Mouse (Mus musculus): ENCODE data around the gene Lamtor2. TPM values are rescaled to one million over a fixed set of nuclear protein-coding genes. Genes with fewer than 3 reads are reported as not detected.

Gene Lamtor2
- polyA plus RNA-seq, 1 experiment from 2014 or later = 206 TPM

GRCm38 (mm10) chr3:88512896-88513545 lies 39.9 kb downstream of the Lamtor2 start:
- no peak overlapping the region for H3K9ac ChIP-seq
- H3K27ac ChIP-seq = no peak overlapping the region
- no peak for ATAC-seq (replicated peaks)
- WGBS = 44% methylated on average over 15 of the region's 15 CpGs
- no peak overlapping the region for H3K4me3 ChIP-seq
- H3K4me1 ChIP-seq = peaks cover 27% of the 10 kb centered on the region
- H3K36me3 ChIP-seq (replicated peaks) = no peaks in the 10 kb centered on the region
- H3K4me2 ChIP-seq = no peak overlapping the region
- no peaks in the 10 kb centered on the region for H3K27me3 ChIP-seq (replicated peaks)
- H3K9me3 ChIP-seq = no peaks in the 10 kb centered on the region

- no peaks in the 10 kb centered on the region for H3K27me3 ChIP-seq (replicated peaks)
- no peak overlapping the region for H3K9ac ChIP-seq
- peaks cover 27% of the 10 kb centered on the region for H3K4me1 ChIP-seq
- no peak overlapping the region for H3K4me3 ChIP-seq
- no peak for ATAC-seq (replicated peaks)
- no peak overlapping the region for H3K27ac ChIP-seq
- H3K9me3 ChIP-seq = no peaks in the 10 kb centered on the region
- WGBS = 37% methylated on average over 6 of the region's 6 CpGs
- no peaks in the 10 kb centered on the region for H3K36me3 ChIP-seq (replicated peaks)
- H3K4me2 ChIP-seq = no peak overlapping the region
Observed at GRCm38 (mm10) chr3:88512141-88512895, 40.6 kb downstream of the Lamtor2 start.

GRCm38 (mm10) chr3:88511559-88511958 lies 41.3 kb downstream of the Lamtor2 start:
- ATAC-seq (replicated peaks) = no peak
- no peaks in the 10 kb centered on the region for H3K36me3 ChIP-seq (replicated peaks)
- 51% methylated on average over 4 of the region's 4 CpGs for WGBS
- no peak overlapping the region for H3K9ac ChIP-seq
- H3K4me2 ChIP-seq = no peak overlapping the region
- H3K4me3 ChIP-seq = no peak overlapping the region
- no peak overlapping the region for H3K27ac ChIP-seq
- H3K9me3 ChIP-seq = no peaks in the 10 kb centered on the region
- H3K4me1 ChIP-seq = peaks cover 27% of the 10 kb centered on the region
- no peaks in the 10 kb centered on the region for H3K27me3 ChIP-seq (replicated peaks)

GRCm38 (mm10) chr3:88510421-88511289 lies 42.2 kb downstream of the Lamtor2 start:
- no peaks in the 10 kb centered on the region for H3K36me3 ChIP-seq (replicated peaks)
- no peaks in the 10 kb centered on the region for H3K9me3 ChIP-seq
- H3K27ac ChIP-seq = peak overlapping the region; percentile 87
- ATAC-seq (replicated peaks) = peak; percentile 7
- H3K4me3 ChIP-seq = peak overlapping the region; percentile 37
- peaks cover 27% of the 10 kb centered on the region for H3K4me1 ChIP-seq
- H3K9ac ChIP-seq = peak overlapping the region; percentile 45
- H3K4me2 ChIP-seq = peak overlapping the region; percentile 56
- WGBS = 51% methylated on average over 13 of the region's 13 CpGs
- H3K27me3 ChIP-seq (replicated peaks) = no peaks in the 10 kb centered on the region

GRCm38 (mm10) chr3:88509692-88510420 lies 43.0 kb downstream of the Lamtor2 start, which contains the start of gene Lmna:
TSS of gene Lmna (minus strand) at chr3:88509956.
- Histone ChIP-seq H3K9ac (peak within 1 kb of the TSS; percentile 45), H3K4me3 (peak within 1 kb of the TSS; percentile 37), H3K36me3 (replicated peaks) (no peaks in the 10 kb centered on the region), H3K27ac (peak within 1 kb of the TSS; percentile 87), H3K4me2 (peak within 1 kb of the TSS; percentile 56), H3K27me3 (replicated peaks) (0 out of 2 replicates have a peak, but pooled peaks cover 1% of the 10 kb centered on the region), H3K4me1 (peaks cover 27% of the 10 kb centered on the region), H3K9me3 (no peaks in the 10 kb centered on the region)
- WGBS = 1% methylated on average over 31 of the region's 31 CpGs
- peak; percentile 96 for ATAC-seq (replicated peaks)

- H3K27me3 ChIP-seq (replicated peaks) = 0 out of 2 replicates have a peak, but pooled peaks cover 3% of the 10 kb centered on the region
- peak overlapping the region; percentile 56 for H3K4me2 ChIP-seq
- no peaks in the 10 kb centered on the region for H3K9me3 ChIP-seq
- peak overlapping the region; percentile 37 for H3K4me3 ChIP-seq
- WGBS = 78% methylated on average over 3 of the region's 3 CpGs
- H3K4me1 ChIP-seq = peaks cover 27% of the 10 kb centered on the region
- peak; percentile 19; the same call in 1 of the 2 replicates for ATAC-seq (replicated peaks)
- H3K27ac ChIP-seq = peak overlapping the region; percentile 87
- no peaks in the 10 kb centered on the region for H3K36me3 ChIP-seq (replicated peaks)
- no peak overlapping the region; the same call in 1 of the 2 replicates for H3K9ac ChIP-seq
Observed at GRCm38 (mm10) chr3:88509250-88509649, 43.6 kb downstream of the Lamtor2 start.

- no peak for ATAC-seq (replicated peaks)
- H3K4me3 ChIP-seq = no peak overlapping the region
- peaks cover 44% of the 10 kb centered on the region for H3K4me1 ChIP-seq
- no peaks in the 10 kb centered on the region for H3K36me3 ChIP-seq (replicated peaks)
- 60% methylated on average over 7 of the region's 7 CpGs for WGBS
- H3K9me3 ChIP-seq = no peaks in the 10 kb centered on the region
- H3K4me2 ChIP-seq = no peak overlapping the region
- H3K27me3 ChIP-seq (replicated peaks) = 0 out of 2 replicates have a peak, but pooled peaks cover 8% of the 10 kb centered on the region
- no peak overlapping the region for H3K9ac ChIP-seq
- H3K27ac ChIP-seq = no peak overlapping the region
Observed at GRCm38 (mm10) chr3:88505765-88506164, 47.1 kb downstream of the Lamtor2 start.

- Histone ChIP-seq H3K4me1 (peaks cover 40% of the 10 kb centered on the region), H3K4me3 (no peak overlapping the region), H3K27me3 (replicated peaks) (0 out of 2 replicates have a peak, but pooled peaks cover 8% of the 10 kb centered on the region), H3K4me2 (no peak overlapping the region), H3K27ac (no peak overlapping the region), H3K36me3 (replicated peaks) (no peaks in the 10 kb centered on the region), H3K9ac (no peak overlapping the region), H3K9me3 (no peaks in the 10 kb centered on the region)
- 63% methylated on average over 6 of the region's 6 CpGs for WGBS
- ATAC-seq (replicated peaks) = no peak
Observed at GRCm38 (mm10) chr3:88505081-88505480, 47.8 kb downstream of the Lamtor2 start.

- no peak overlapping the region; the same call in 1 of the 2 replicates for H3K4me2 ChIP-seq
- 0 out of 2 replicates have a peak, but pooled peaks cover 8% of the 10 kb centered on the region for H3K27me3 ChIP-seq (replicated peaks)
- H3K27ac ChIP-seq = no peak overlapping the region
- 46% methylated on average over 8 of the region's 8 CpGs for WGBS
- H3K4me1 ChIP-seq = peaks cover 33% of the 10 kb centered on the region
- no peaks in the 10 kb centered on the region for H3K36me3 ChIP-seq (replicated peaks)
- H3K9me3 ChIP-seq = no peaks in the 10 kb centered on the region
- no peak overlapping the region for H3K9ac ChIP-seq
- H3K4me3 ChIP-seq = no peak overlapping the region
- ATAC-seq (replicated peaks) = no peak
Observed at GRCm38 (mm10) chr3:88503881-88504746, 48.8 kb downstream of the Lamtor2 start.

GRCm38 (mm10) chr3:88503505-88503863 lies 49.4 kb downstream of the Lamtor2 start:
- 10% methylated on average over 4 of the region's 4 CpGs for WGBS
- H3K4me1 ChIP-seq = peaks cover 33% of the 10 kb centered on the region
- 0 out of 2 replicates have a peak, but pooled peaks cover 8% of the 10 kb centered on the region for H3K27me3 ChIP-seq (replicated peaks)
- H3K4me2 ChIP-seq = peak overlapping the region; percentile 92
- peak overlapping the region; percentile 81 for H3K9ac ChIP-seq
- no peaks in the 10 kb centered on the region for H3K9me3 ChIP-seq
- peak overlapping the region; percentile 82 for H3K4me3 ChIP-seq
- peak; percentile 24; the same call in 1 of the 2 replicates for ATAC-seq (replicated peaks)
- no peaks in the 10 kb centered on the region for H3K36me3 ChIP-seq (replicated peaks)
- H3K27ac ChIP-seq = peak overlapping the region; percentile 74; the same call in 1 of the 2 replicates

Data from midbrain, embryonic 15.5 days (tissue).